Comparison of ENCODE assay signal across 7 mouse cellular contexts in genomic region chr5:144761161-144761868, GRCm38 (mm10). TPM values are rescaled to one million over a fixed set of nuclear protein-coding genes. Genes with fewer than 3 reads are reported as not detected.
DNase-seq lines count a peak whose midpoint lies in the region; ATAC-seq and TF ChIP-seq lines count a peak whose summit lies in the region.

Gene Tmem130, minus strand, starts transcription at chr5:144761818.

- no peak for TF ChIP-seq CTCF in bone marrow, adult 2 months (IDR thresholded peaks at IDR 0.05; ENCODE audit: control insufficient read depth, insufficient read depth, low read length)
- no peak for TF ChIP-seq CTCF in kidney, postnatal 0 days (IDR thresholded peaks at IDR 0.05; ENCODE audit: low read depth)

- DNase-seq in ZHBTc4 (ENCODE audit: low read depth, low spot score) = peak; percentile 80
- peak; percentile 63 for DNase-seq in forebrain, embryonic 11.5 days (ENCODE audit: low spot score)
- DNase-seq in kidney, postnatal 0 days (ENCODE audit: low spot score) = no peak
- DNase-seq in retina, postnatal 7 days (ENCODE audit: low read depth, low spot score) = peak; percentile 38
- no peak for DNase-seq in gastrocnemius, postnatal 14 days

- peaks cover 12% of the 10 kb centered on the region for H3K27me3 ChIP-seq in forebrain, embryonic 11.5 days (ENCODE audit: control insufficient read depth, insufficient read depth, low read length)
- peaks cover 7% of the 10 kb centered on the region for H3K27me3 ChIP-seq in kidney, postnatal 0 days (ENCODE audit: insufficient read depth, low read length)
- H3K27me3 ChIP-seq in limb, embryonic 15.5 days = peaks cover 26% of the 10 kb centered on the region

- H3K27ac ChIP-seq in bone marrow, adult 2 months (ENCODE audit: control insufficient read depth, insufficient read depth, low read depth, low read length, poor library complexity) = peak within 1 kb of the TSS; percentile 7; the same call in 1 of the 2 replicates
- no peak within 1 kb of the TSS; the same call in 1 of the 2 replicates for H3K27ac ChIP-seq in forebrain, embryonic 11.5 days (ENCODE audit: low read depth, low read length)
- H3K27ac ChIP-seq in kidney, postnatal 0 days = no peak within 1 kb of the TSS
- no peak within 1 kb of the TSS for H3K27ac ChIP-seq in limb, embryonic 15.5 days

- no peaks in the 10 kb centered on the region for H3K36me3 ChIP-seq in forebrain, embryonic 11.5 days (ENCODE audit: control insufficient read depth, insufficient read depth, low read length)
- no peaks in the 10 kb centered on the region for H3K36me3 ChIP-seq in kidney, postnatal 0 days (ENCODE audit: insufficient read depth, low read length)
- no peaks in the 10 kb centered on the region for H3K36me3 ChIP-seq in limb, embryonic 15.5 days

- peak within 1 kb of the TSS; percentile 41 for H3K9ac ChIP-seq in forebrain, embryonic 11.5 days (ENCODE audit: low read length)
- H3K9ac ChIP-seq in kidney, postnatal 0 days (ENCODE audit: low read depth, low read length) = 0 out of 2 replicates have a peak within 1 kb of the TSS, but pooled peaks have one; percentile 18
- H3K9ac ChIP-seq in limb, embryonic 15.5 days = no peak within 1 kb of the TSS

- intact Hi-C loops in gastrocnemius, postnatal 14 days (cut with DNase I; ENCODE audit: low total_unique reads) = no loop called here

- peak within 1 kb of the TSS; percentile 65 for H3K4me2 ChIP-seq in forebrain, embryonic 11.5 days (ENCODE audit: low read depth, low read length, severe bottlenecking)
- H3K4me2 ChIP-seq in kidney, postnatal 0 days (ENCODE audit: low read length) = peak within 1 kb of the TSS; percentile 44
- peak within 1 kb of the TSS; percentile 47 for H3K4me2 ChIP-seq in limb, embryonic 15.5 days

- H3K4me1 ChIP-seq in bone marrow, adult 2 months (ENCODE audit: control insufficient read depth, insufficient read depth, low read length) = no peaks in the 10 kb centered on the region
- H3K4me1 ChIP-seq in forebrain, embryonic 11.5 days (replicated peaks; ENCODE audit: control insufficient read depth, insufficient read depth, low read length) = peaks cover 4% of the 10 kb centered on the region; the same call in 1 of the 2 replicates
- H3K4me1 ChIP-seq in kidney, postnatal 0 days (replicated peaks; ENCODE audit: insufficient read depth, low read length) = no peaks in the 10 kb centered on the region
- peaks cover 9% of the 10 kb centered on the region for H3K4me1 ChIP-seq in limb, embryonic 15.5 days

- ATAC-seq in forebrain, embryonic 11.5 days (replicated peaks; ENCODE audit: low FRiP score) = peak; percentile 76
- 0 out of 2 replicates have a peak, but pooled peaks have one; percentile 31 for ATAC-seq in kidney, postnatal 0 days (replicated peaks; ENCODE audit: low FRiP score, low read depth)
- ATAC-seq in limb, embryonic 15.5 days (ENCODE audit: insufficient number of reproducible peaks, low FRiP score, low TSS enrichment, low read depth) = no peak

- H3K4me3 ChIP-seq in bone marrow, adult 2 months (replicated peaks; ENCODE audit: control insufficient read depth, low read depth, low read length) = no peak within 1 kb of the TSS
- H3K4me3 ChIP-seq in forebrain, embryonic 11.5 days (ENCODE audit: low read depth, low read length) = peak within 1 kb of the TSS; percentile 30
- H3K4me3 ChIP-seq in kidney, postnatal 0 days (replicated peaks; ENCODE audit: low read depth, low read length) = peak within 1 kb of the TSS; percentile 8; the same call in 1 of the 2 replicates
- H3K4me3 ChIP-seq in limb, embryonic 15.5 days = peak within 1 kb of the TSS; percentile 23

- no peak for TF ChIP-seq POLR2A in bone marrow, adult 2 months (IDR thresholded peaks at IDR 0.05; ENCODE audit: borderline replicate concordance, control insufficient read depth, low read depth, low read length)

- WGBS in bone marrow, adult 2 months = 5% methylated on average over 38 of the region's 38 CpGs
- WGBS in forebrain, embryonic 11.5 days = 1% methylated on average over 38 of the region's 38 CpGs
- WGBS in kidney, postnatal 0 days = 1% methylated on average over 38 of the region's 38 CpGs
- 2% methylated on average over 37 of the region's 38 CpGs for WGBS in limb, embryonic 15.5 days

- H3K9me3 ChIP-seq in forebrain, embryonic 11.5 days (ENCODE audit: control insufficient read depth, low read length) = no peaks in the 10 kb centered on the region
- no peaks in the 10 kb centered on the region for H3K9me3 ChIP-seq in kidney, postnatal 0 days (replicated peaks; ENCODE audit: low read length)
- H3K9me3 ChIP-seq in limb, embryonic 15.5 days = no peaks in the 10 kb centered on the region

RNA-seq across cellular contexts. Expression of gene Tmem130, which starts in this region (rescaled TPM):
- not detected in 2 replicates for polyA plus RNA-seq in bone marrow, adult 2 months (2011; ENCODE audit: insufficient read depth, insufficient read length, low replicate concordance, missing spikeins)
- polyA plus RNA-seq in forebrain, embryonic 11.5 days (2014; fragmentation: Nextera tagmentation; extraction: Ambion mirVana) = 14.5 and 16.0 TPM in 2 replicates
- 0.17 and 0.24 TPM in 2 replicates for polyA plus RNA-seq in kidney, postnatal 0 days (2015; fragmentation: Nextera tagmentation; extraction: Ambion mirVana)
- polyA plus RNA-seq in limb, embryonic 15.5 days (2015; fragmentation: Nextera tagmentation; extraction: Ambion mirVana) = 0.30 and 0.87 TPM in 2 replicates
- not detected for total RNA-seq in gastrocnemius, postnatal 14 days (2021)

Comparison
In these comparisons a context has a peak if more than half of its experiments do, and no peak if none do; other contexts are left out.
1. Peak in ATAC-seq, H3K4me3 ChIP-seq, H3K9ac ChIP-seq and H3K4me2 ChIP-seq in kidney, postnatal 0 days; RNA of the gene not detected or under 1 TPM.
2. DNase-seq: peak in ZHBTc4 (single experiment), forebrain, embryonic 11.5 days (single experiment) and retina, postnatal 7 days (single experiment); none in kidney, postnatal 0 days (single experiment) and gastrocnemius, postnatal 14 days (single experiment).
3. Peak in every context shown above with its lines, with median percentiles within 50 percentile points of each other: H3K4me2 ChIP-seq.